Mouse (Mus musculus): ENCODE data around the gene Tas2r144. TPM values are rescaled to one million over a fixed set of nuclear protein-coding genes. Genes with fewer than 3 reads are reported as not detected.

Tas2r144 gene
- polyA plus RNA-seq, 1 experiment from 2014 or later, result not detected

DNA sequence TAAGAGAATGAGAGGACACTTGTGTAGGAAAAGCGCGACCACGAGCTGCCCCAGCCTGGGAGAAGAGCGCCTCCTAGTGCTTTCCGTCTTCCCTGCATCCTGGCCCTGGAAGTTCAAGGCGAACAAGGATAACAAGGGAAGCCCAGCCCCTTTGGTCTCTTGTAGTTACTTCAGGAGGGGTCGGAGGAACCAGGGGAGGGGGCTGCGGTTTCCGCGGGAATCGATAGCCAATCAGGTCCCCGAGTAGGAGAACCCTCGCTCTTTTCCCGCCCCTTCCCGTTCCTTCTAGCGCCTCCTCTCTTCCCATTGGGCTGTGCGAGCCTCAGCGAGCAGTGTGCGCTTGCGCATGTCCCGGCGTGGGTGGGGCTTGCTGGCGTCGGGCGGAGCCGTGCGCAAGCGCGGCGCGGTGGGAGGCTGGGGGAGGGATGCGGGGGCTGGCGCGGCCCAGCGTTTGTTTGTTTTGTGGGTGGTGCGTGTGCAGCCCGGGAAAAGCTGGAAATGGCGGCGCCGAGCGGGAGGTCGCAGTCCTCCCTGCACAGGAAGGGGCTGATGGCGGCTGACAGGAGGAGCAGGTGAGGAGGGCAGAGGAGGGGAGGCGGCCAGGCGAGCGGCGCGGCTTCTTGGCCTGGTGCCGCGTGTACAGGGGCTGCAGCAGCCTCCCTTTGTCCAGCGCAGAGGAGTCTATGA is 49.6 kb downstream of the Tas2r144 start, which contains the start of gene Casp2:
Gene Casp2 (plus strand): TSS at position 360 of the 687 bp plus-strand sequence.
- peak within 1 kb of the TSS; percentile 92 for H3K9ac ChIP-seq
- 0% methylated on average over 47 of the region's 51 CpGs for WGBS
- H3K4me3 ChIP-seq (ENCODE audit: low read depth, low read length), result peak within 1 kb of the TSS; percentile 84
- H3K9me3 ChIP-seq (ENCODE audit: low read depth, low read length), result no peaks in the 10 kb centered on the region
- DNase-seq (peak; percentile 100), ATAC-seq (ENCODE audit: insufficient read depth) (peak; percentile 99)
- H3K4me2 ChIP-seq, result peak within 1 kb of the TSS; percentile 90
- no peaks in the 10 kb centered on the region for H3K27me3 ChIP-seq (ENCODE audit: insufficient read depth, low read length)
- no peaks in the 10 kb centered on the region for H3K4me1 ChIP-seq (ENCODE audit: insufficient read depth)
- peak within 1 kb of the TSS; percentile 92 for H3K27ac ChIP-seq (ENCODE audit: low read depth)
- peaks cover 26% of the 10 kb centered on the region for H3K36me3 ChIP-seq (ENCODE audit: insufficient read depth)
- peak; percentile 95 for TF ChIP-seq CTCF (IDR thresholded peaks at IDR 0.05; ENCODE audit: low read depth)

Other genes starting within 250 kb of the Tas2r144 start
- not detected in 2 replicates for gene Sval3, start 247.2 kb upstream of the Tas2r144 start, polyA plus RNA-seq (2014; fragmentation: Nextera tagmentation; extraction: Ambion mirVana)
- gene Sva, start 176.9 kb upstream of the Tas2r144 start, polyA plus RNA-seq (2014; fragmentation: Nextera tagmentation; extraction: Ambion mirVana), result not detected in 2 replicates
- not detected in 2 replicates for gene Tas2r139, start 74.4 kb upstream of the Tas2r144 start, polyA plus RNA-seq (2014; fragmentation: Nextera tagmentation; extraction: Ambion mirVana)
- gene Gstk1, start 30.6 kb downstream of the Tas2r144 start, polyA plus RNA-seq (2014; fragmentation: Nextera tagmentation; extraction: Ambion mirVana), result 31.8 and 34.2 TPM in 2 replicates
- 1.9 TPM in 2 replicates for gene Tmem139, start 46.6 kb downstream of the Tas2r144 start, polyA plus RNA-seq (2014; fragmentation: Nextera tagmentation; extraction: Ambion mirVana)
- gene Casp2, start 49.7 kb downstream of the Tas2r144 start, polyA plus RNA-seq (2014; fragmentation: Nextera tagmentation; extraction: Ambion mirVana), result 71.1 and 75.1 TPM in 2 replicates
- gene Clcn1, start 71.4 kb downstream of the Tas2r144 start, polyA plus RNA-seq (2014; fragmentation: Nextera tagmentation; extraction: Ambion mirVana), result 0.09 TPM in 1 of 2 replicates, not detected in the other
- gene Fam131b, start 109.3 kb downstream of the Tas2r144 start, polyA plus RNA-seq (2014; fragmentation: Nextera tagmentation; extraction: Ambion mirVana), result 0.11 and 0.13 TPM in 2 replicates
- gene Zyx, start 134.3 kb downstream of the Tas2r144 start, polyA plus RNA-seq (2014; fragmentation: Nextera tagmentation; extraction: Ambion mirVana), result 194 and 198 TPM in 2 replicates
- 5.7 and 7.0 TPM in 2 replicates for gene Epha1, start 157.9 kb downstream of the Tas2r144 start, polyA plus RNA-seq (2014; fragmentation: Nextera tagmentation; extraction: Ambion mirVana)
- gene Tas2r143, start 184.9 kb downstream of the Tas2r144 start, polyA plus RNA-seq (2014; fragmentation: Nextera tagmentation; extraction: Ambion mirVana), result not detected in 2 replicates
- gene Tas2r135, start 190.1 kb downstream of the Tas2r144 start, polyA plus RNA-seq (2014; fragmentation: Nextera tagmentation; extraction: Ambion mirVana), result not detected in 2 replicates
- gene Tas2r126, start 219.2 kb downstream of the Tas2r144 start, polyA plus RNA-seq (2014; fragmentation: Nextera tagmentation; extraction: Ambion mirVana), result not detected in 2 replicates
- not detected in 2 replicates for gene Olfr458, start 249.9 kb downstream of the Tas2r144 start, polyA plus RNA-seq (2014; fragmentation: Nextera tagmentation; extraction: Ambion mirVana)

Data from lung, embryonic 14.5 days (tissue).